Mouse (Mus musculus): ENCODE data around the gene Unc5a. TPM values are rescaled to one million over a fixed set of nuclear protein-coding genes. Genes with fewer than 3 reads are reported as not detected.

The Unc5a gene
- polyA plus RNA-seq, 1 experiment from 2014 or later: 4.6 TPM

DNA sequence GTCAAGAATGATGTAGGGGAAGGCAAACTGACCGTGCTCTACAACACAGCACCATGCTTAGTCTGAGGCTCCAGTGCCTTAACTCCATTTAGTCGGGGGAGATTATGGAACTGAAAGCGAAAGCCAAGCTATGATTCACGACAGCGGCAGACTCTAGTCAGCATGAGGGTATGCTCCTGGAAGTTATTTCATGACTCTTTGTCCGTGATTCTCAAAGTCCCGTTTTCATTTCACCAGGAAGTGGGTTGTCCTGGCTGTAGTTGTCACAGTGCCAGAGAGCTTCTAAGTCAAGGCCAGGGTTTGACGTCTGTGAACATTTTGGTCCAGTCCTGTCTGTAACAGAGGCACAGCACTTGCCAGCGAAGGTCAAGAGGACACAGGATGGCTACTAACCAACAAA lies 73.5 kb downstream of the Unc5a start:
- no peak overlapping the region for H3K27ac ChIP-seq (replicated peaks; ENCODE audit: low read depth, low read length)
- ATAC-seq (ENCODE audit: low read depth) (no peak), DNase-seq (ENCODE audit: low spot score) (no peak)
- no peak overlapping the region for H3K4me2 ChIP-seq (ENCODE audit: low read depth, low read length)
- H3K27me3 ChIP-seq (replicated peaks; ENCODE audit: control insufficient read depth, insufficient read depth, low read length): no peaks in the 10 kb centered on the region
- WGBS: 78% methylated on average over 9 of the region's 9 CpGs
- no peak overlapping the region for H3K4me3 ChIP-seq (ENCODE audit: low read depth, low read length)
- no peak overlapping the region for H3K9ac ChIP-seq (ENCODE audit: low read depth, low read length)
- H3K36me3 ChIP-seq (ENCODE audit: control insufficient read depth, insufficient read depth, low read length): peaks cover 2% of the 10 kb centered on the region; the same call in 1 of the 2 replicates
- no peaks in the 10 kb centered on the region for H3K9me3 ChIP-seq (ENCODE audit: control insufficient read depth, low read length)
- no peaks in the 10 kb centered on the region for H3K4me1 ChIP-seq (ENCODE audit: control insufficient read depth, insufficient read depth, low read length)

DNA sequence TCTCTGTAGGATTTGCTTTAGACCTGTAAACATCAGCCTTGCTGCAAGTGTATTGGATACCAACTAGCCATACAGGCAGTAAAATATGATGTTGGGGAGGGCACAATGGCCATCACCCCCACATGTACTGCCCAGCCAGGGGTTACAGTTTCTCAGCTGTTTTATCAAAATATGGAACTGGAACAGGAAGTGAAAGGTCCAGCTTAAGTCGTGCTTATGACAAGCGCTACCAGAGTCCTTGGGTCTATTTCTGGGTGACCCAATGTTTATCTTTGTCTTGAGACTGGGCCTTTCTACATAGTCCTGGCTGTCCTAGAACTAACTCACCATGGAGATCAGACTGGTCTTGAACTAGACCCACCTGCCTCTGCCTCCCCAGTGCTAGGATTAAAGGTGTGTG lies 75.0 kb downstream of the Unc5a start:
- Histone ChIP-seq H3K36me3 (ENCODE audit: control insufficient read depth, insufficient read depth, low read length) (peaks cover 15% of the 10 kb centered on the region), H3K4me2 (ENCODE audit: low read depth, low read length) (no peak overlapping the region), H3K9me3 (ENCODE audit: control insufficient read depth, low read length) (no peaks in the 10 kb centered on the region), H3K27ac (replicated peaks; ENCODE audit: low read depth, low read length) (no peak overlapping the region), H3K9ac (ENCODE audit: low read depth, low read length) (no peak overlapping the region), H3K4me1 (ENCODE audit: control insufficient read depth, insufficient read depth, low read length) (no peaks in the 10 kb centered on the region), H3K4me3 (ENCODE audit: low read depth, low read length) (no peak overlapping the region), H3K27me3 (replicated peaks; ENCODE audit: control insufficient read depth, insufficient read depth, low read length) (no peaks in the 10 kb centered on the region)
- 87% methylated on average over 2 of the region's 2 CpGs for WGBS
- ATAC-seq (ENCODE audit: low read depth) (no peak), DNase-seq (ENCODE audit: low spot score) (no peak)

DNA sequence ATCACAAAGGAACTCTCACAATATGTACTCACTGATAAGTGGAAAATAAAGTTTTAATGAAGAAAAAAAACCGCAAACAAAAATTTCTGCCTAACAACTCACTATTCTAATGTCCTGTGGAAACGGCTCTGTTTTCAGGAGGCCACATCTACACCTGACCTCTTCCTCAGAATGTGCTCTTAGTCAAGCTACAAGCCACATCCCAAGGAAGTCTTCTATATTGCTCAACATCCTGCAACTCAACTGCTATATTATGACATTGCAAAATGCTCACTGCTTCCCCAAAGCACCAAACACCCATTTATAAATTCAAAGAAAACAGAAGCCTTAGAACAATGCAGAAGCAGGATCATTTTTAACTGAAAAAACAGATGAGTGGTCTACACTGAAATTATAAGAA lies 90.8 kb downstream of the Unc5a start:
- H3K4me1 ChIP-seq (ENCODE audit: control insufficient read depth, insufficient read depth, low read length): no peaks in the 10 kb centered on the region
- H3K4me2 ChIP-seq (ENCODE audit: low read depth, low read length): no peak overlapping the region
- H3K4me3 ChIP-seq (ENCODE audit: low read depth, low read length): no peak overlapping the region
- no peak for ATAC-seq (ENCODE audit: low read depth)
- DNase-seq (ENCODE audit: low spot score): no peak
- peaks cover 19% of the 10 kb centered on the region for H3K36me3 ChIP-seq (ENCODE audit: control insufficient read depth, insufficient read depth, low read length)
- WGBS: 98% methylated on average over 2 of the region's 2 CpGs
- no peaks in the 10 kb centered on the region for H3K9me3 ChIP-seq (ENCODE audit: control insufficient read depth, low read length)
- H3K27ac ChIP-seq (replicated peaks; ENCODE audit: low read depth, low read length): no peak overlapping the region
- H3K9ac ChIP-seq (ENCODE audit: low read depth, low read length): no peak overlapping the region
- H3K27me3 ChIP-seq (replicated peaks; ENCODE audit: control insufficient read depth, insufficient read depth, low read length): no peaks in the 10 kb centered on the region

DNA sequence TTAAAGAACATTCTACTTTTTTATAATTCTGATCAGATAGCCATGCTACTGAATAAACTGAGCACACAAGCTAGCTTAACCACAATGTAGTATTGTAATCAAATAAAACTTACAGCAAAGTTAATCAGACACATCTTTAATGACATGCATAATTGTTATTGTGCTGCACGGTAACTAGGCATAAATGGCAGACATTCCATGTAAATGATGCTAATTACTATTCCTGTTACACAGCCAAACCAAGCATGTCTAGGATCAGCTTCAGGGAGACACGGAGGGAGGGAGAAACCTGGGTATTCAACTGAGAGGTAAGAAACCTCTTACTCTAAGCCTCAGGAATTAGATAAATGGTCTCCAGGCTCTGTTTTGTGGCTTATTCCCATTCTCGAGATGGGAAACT lies 98.5 kb downstream of the Unc5a start:
- WGBS: 67% methylated on average over 3 of the region's 3 CpGs
- ATAC-seq (ENCODE audit: low read depth): no peak

More for the DNA sequence above, 98.5 kb downstream of the Unc5a start:
- Histone ChIP-seq H3K27ac (replicated peaks; ENCODE audit: low read depth, low read length) (no peak overlapping the region), H3K9ac (ENCODE audit: low read depth, low read length) (no peak overlapping the region), H3K4me1 (ENCODE audit: control insufficient read depth, insufficient read depth, low read length) (no peaks in the 10 kb centered on the region), H3K27me3 (replicated peaks; ENCODE audit: control insufficient read depth, insufficient read depth, low read length) (no peaks in the 10 kb centered on the region), H3K4me2 (ENCODE audit: low read depth, low read length) (no peak overlapping the region), H3K4me3 (ENCODE audit: low read depth, low read length) (no peak overlapping the region), H3K36me3 (ENCODE audit: control insufficient read depth, insufficient read depth, low read length) (peaks cover 17% of the 10 kb centered on the region; the same call in 1 of the 2 replicates), H3K9me3 (ENCODE audit: control insufficient read depth, low read length) (no peaks in the 10 kb centered on the region)
- no peak for DNase-seq (ENCODE audit: low spot score)

Other genes with a start within 250 kb of the Unc5a start
- gene Cdhr2, start 247.9 kb upstream of the Unc5a start, polyA plus RNA-seq (2014; fragmentation: Nextera tagmentation; extraction: Ambion mirVana): 0.04 TPM in 1 of 2 replicates, not detected in the other
- 1.4 TPM in 2 replicates for gene Gprin1, start 199.5 kb upstream of the Unc5a start, polyA plus RNA-seq (2014; fragmentation: Nextera tagmentation; extraction: Ambion mirVana)
- gene Sncb, start 182.8 kb upstream of the Unc5a start, polyA plus RNA-seq (2014; fragmentation: Nextera tagmentation; extraction: Ambion mirVana): 0.90 and 1.3 TPM in 2 replicates
- not detected in 2 replicates for gene Eif4e1b, start 165.4 kb upstream of the Unc5a start, polyA plus RNA-seq (2014; fragmentation: Nextera tagmentation; extraction: Ambion mirVana)
- 8.9 and 13.0 TPM in 2 replicates for gene Tspan17, start 160.0 kb upstream of the Unc5a start, polyA plus RNA-seq (2014; fragmentation: Nextera tagmentation; extraction: Ambion mirVana)
- gene Hk3, start 72.0 kb downstream of the Unc5a start, polyA plus RNA-seq (2014; fragmentation: Nextera tagmentation; extraction: Ambion mirVana): 1.8 and 2.1 TPM in 2 replicates
- gene Uimc1, start 150.9 kb downstream of the Unc5a start, polyA plus RNA-seq (2014; fragmentation: Nextera tagmentation; extraction: Ambion mirVana): 27.5 and 29.9 TPM in 2 replicates
- 21.3 and 26.2 TPM in 2 replicates for gene Zfp346, start 155.9 kb downstream of the Unc5a start, polyA plus RNA-seq (2014; fragmentation: Nextera tagmentation; extraction: Ambion mirVana)
- gene Gm17617, start 184.1 kb downstream of the Unc5a start, polyA plus RNA-seq (2014; fragmentation: Nextera tagmentation; extraction: Ambion mirVana): not detected in 2 replicates
- 16.4 and 19.9 TPM in 2 replicates for gene Fgfr4, start 203.2 kb downstream of the Unc5a start, polyA plus RNA-seq (2014; fragmentation: Nextera tagmentation; extraction: Ambion mirVana)